Mouse (Mus musculus) gastrocnemius, postnatal 4 days (tissue): Measurements from ENCODE around the gene 4933402J07Rik. TPM values are rescaled to one million over a fixed set of nuclear protein-coding genes. Genes with fewer than 3 reads are reported as not detected.

Source experiments
- DNase-seq, 2 experiments: peaks; one replicate each; pipeline ENCODE4 v3.0.0; 2021 to 2022; ENCODE audit warnings: low spot score in 2 of 2, mixed read lengths in 2 of 2
- long read RNA-seq, 2 experiments: library from polyadenylated mRNA; stranded (forward); transcript quantifications; one replicate each; pipeline ENCODE4 v2.0.0; 2021
- total RNA-seq, 2 experiments: library from RNA; stranded (reverse); gene quantifications; 2 replicates each; pipeline ENCODE4 v1.2.3; 2021

Gene 4933402J07Rik
- not detected for total RNA-seq
- long read RNA-seq, experiment 1 = 0 reads
- long read RNA-seq, experiment 2 = 0 reads

DNA sequence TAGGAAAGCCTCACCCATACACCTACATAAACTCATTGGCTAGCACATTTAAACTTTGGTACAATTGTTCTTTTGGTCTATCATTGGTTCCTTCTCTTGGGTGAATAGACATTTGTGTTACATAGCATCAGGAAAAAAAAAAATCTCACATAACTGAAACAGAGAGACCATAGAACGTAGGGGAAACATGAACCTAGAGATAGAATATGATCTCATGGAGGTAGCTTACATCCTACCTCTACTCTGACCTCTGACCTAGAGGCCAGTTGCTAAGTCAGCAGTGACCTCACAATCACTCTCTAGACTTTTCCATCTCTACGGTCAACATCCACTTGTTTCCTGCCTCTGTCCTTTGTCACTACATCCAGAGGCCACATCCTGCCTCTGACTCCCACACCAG, at the start of gene 4933402J07Rik:
TSS of gene 4933402J07Rik (plus strand) at position 301 of the 400 bp plus-strand sequence.
- no peak for DNase-seq

DNA sequence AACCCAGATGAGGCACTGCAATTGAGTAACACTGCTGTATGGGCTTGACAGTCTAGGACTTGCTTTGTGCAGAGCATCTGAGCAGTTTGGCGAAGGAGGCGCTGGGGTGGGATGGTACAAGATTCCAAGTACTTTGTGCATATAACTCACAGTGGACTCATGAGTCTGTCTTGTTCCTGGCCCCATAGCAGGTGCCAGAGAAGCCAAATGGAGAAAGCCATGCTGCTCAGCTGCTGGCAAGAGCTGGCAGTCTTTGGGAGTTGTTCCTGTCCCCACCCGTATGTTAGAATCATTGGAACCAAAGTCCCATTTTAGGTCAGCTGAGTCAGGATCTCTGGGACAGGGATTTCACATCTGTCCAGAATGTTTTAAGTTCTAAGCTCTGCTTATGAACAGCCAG, 46.5 kb upstream of the 4933402J07Rik start:
- no peak for DNase-seq

DNA sequence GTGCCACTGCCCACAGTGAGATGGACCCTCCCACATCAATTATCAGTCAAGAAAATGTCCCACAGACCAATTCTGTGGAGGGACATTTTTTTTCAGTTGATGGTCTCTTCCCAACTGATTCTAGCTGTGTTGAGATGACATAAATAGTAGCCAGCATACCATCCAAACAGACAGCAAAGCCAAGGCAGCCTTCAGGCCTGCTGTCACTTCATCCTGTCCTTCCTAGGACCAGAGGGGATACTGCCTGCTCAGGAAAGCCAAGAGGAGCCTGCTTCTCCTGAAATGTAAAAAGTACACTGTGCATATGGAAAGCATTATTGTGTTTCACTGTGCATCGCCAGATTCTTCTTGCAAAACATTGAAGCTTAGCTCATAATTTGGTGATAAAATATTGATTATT, 38.6 kb upstream of the 4933402J07Rik start:
- DNase-seq = no peak

DNA sequence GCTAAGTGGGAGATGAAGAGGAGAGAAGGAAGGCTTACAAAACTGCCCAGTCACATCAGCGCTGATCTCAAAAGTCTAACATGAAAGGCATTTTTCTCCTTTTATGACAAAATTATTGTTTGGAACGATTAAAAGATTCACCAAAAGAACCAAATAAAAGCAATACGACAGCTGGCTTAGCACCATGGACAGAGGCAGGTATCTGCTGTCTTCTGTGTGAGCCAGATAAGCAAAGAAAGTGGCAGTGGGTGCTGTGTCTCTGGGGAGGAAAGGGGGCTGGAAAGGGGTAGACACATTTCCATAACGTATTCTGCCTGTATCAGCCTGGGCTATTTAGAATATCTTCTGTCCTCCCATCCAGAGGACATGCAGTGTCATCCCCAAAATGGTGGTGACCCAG, 32.5 kb upstream of the 4933402J07Rik start:
- DNase-seq = no peak

DNA sequence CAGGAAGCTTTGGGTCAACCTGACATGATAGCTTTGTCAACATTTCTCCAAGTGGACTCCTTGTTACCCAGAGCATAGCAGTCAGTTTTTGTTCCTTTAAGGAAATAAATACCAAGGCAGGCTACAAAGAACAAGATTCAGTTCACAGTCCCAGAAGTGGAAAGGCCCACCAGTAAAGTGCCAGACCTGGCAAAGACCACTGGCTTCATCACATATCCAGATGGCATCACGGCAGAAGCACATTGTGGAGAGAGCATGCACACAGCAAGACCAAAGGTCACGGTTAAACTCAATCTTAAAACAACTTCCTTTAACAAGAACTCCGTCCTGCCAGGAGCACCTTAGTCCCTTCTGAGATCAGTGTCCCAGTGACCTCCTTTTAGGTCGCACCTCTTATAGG, 30.2 kb upstream of the 4933402J07Rik start:
- DNase-seq = no peak

DNA sequence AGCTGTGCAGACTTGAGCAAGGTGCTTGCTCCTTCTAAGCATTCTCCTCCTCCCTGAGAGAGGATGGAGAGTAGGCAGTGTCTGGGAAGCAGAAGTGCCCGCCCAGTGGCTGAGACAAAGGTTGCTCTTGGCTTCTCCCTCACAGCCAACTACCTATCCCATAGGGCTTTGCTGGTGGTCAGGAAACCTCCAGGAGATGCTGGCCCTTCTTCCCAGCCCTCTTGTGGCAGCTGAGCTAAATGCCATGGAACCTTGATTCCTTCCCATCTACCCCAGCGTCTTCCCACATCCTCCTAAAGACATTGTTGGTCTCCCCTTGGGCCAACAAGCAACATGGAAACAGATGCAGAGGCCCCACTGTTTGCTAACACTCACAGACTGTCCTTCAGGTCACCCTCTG, 28.8 kb upstream of the 4933402J07Rik start:
- no peak for DNase-seq

DNA sequence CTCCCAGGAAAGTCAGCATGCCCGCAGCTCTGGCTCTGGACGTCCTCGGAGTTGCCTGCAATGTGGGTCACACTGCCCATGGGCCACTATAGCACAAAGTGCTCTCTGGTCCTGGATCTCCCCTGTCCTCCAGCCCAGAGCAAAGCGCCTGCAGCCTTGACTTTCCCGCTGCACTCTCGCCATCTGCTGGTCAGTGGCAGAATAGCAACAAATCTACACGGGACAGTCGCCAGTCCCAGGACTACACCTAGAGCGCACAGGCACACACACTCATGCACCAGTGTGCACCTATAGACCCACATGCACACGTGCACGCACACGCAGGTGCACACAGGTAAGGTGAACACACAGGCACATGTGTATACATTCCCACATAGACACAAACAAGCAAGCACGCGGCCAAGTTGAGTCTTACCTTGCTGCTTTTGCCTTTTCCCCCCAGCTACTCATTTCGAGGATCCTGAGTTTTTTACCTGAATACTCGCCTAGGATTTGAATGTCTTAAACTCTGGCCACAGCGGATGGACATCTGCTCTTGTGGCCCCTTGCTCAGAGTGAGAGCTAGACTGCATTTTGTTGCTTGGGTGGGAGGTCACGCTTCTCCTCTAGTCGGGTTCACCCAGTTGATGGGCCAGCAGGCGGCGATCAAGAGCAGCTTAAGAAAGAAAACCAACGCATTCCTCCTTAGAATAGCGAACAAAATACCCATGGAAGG, 26.9 kb upstream of the 4933402J07Rik start:
- DNase-seq = peak; percentile 63 to 75

DNA sequence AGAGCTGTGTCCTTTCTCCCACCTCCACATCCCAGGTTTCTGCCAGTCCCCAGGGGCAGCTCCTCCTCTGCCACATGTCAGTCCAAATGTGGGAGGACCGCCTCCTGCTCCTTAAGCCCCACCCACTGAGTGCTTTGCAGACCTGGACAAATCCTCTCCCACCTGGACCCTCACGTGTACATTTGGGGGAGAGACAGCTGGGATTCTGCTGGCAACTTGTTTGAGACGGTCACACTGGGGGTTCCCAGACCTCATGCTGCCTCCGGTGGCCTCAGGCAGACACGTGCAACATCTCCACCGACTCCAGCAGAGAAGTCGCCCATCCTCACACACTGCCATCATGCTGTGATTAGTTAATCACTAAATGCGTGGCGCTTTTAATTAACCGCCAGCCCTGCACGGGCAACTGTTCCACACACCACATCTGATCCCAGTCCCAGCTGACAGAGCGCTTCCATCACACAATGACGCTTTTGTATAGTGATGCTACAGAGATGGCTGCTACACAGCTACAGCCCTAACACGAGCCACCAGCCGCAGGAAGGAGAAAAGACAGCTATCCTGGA, 23.7 kb upstream of the 4933402J07Rik start:
- DNase-seq = no peak

DNA sequence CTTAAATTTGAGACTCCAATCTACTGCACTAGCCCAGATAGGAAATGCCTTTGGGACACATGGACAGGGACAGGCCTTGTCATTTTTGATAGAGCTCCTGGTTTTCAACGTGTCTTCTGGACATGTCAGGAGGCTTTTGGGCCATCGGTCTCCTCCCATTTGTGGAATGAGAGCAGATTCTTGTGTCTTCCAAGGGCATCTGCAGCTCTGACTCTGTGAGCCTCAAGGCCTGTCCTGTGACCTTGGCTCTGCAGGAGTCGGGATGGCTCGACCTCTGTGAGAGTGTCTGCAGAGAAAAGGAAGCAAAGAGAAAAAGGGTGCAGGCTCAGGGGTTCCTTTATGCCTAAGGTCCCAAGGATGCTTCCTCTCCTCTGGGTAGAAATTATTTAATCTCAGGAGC, 13.8 kb upstream of the 4933402J07Rik start:
- no peak for DNase-seq

DNA sequence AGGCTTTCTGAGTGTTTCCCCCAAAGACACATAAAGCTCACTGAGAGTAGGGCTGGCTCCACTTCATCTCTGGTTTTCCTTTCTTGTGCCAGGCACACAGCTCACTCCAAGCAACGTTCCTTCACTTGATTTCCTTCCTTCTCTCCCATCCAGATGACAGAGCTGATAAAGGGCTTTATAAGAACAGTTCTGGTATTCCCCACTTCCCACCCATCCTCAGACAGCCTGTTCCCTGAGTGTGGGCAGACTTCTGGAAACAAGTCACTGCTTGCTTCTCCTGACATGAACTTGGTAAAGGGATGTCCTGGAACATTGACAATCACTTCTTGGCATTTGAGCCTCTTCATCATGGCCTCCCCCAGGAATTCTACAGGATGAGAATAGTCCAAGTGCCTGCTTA, 10.9 kb upstream of the 4933402J07Rik start:
- DNase-seq = no peak

DNA sequence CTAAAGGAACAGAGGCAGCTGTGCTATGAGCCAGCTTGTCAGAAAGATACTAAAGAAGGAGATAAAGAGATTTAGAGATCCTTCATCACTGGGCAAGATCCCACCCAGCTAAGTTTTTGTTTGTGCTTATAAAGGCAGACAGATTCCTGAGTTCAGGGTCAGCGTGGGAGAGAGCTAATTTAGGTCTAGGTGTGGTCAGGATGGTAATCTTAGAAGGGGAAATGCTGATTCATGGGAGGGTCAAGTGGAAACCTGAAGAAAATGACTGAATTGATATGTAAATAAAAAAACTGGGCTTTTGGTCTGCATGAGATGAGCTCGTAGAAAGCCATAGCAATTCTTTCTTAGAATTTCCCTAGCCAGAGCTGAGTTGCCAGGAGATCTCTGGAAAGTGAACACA, 2.9 kb upstream of the 4933402J07Rik start:
- DNase-seq = no peak

DNA sequence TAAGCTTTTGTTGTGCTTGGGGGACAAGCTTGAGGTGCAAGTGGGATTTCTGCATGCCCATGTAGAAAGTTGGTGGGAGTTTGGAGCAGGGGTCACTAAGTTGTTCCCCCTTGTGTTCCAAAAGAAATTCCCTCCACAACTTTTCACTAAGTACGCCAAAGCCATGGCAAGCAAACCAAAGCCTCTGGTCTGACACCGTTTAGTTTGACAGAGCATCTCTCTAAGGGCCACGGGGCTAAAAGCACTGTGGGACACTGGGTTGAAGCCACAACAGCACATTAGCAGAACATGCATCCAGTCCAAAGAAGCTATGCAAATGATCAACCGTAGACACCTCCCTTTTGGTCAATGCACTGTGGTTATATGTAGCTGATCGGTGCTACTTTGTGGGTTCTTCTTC, 5.5 kb downstream of the 4933402J07Rik start:
- no peak for DNase-seq

DNA sequence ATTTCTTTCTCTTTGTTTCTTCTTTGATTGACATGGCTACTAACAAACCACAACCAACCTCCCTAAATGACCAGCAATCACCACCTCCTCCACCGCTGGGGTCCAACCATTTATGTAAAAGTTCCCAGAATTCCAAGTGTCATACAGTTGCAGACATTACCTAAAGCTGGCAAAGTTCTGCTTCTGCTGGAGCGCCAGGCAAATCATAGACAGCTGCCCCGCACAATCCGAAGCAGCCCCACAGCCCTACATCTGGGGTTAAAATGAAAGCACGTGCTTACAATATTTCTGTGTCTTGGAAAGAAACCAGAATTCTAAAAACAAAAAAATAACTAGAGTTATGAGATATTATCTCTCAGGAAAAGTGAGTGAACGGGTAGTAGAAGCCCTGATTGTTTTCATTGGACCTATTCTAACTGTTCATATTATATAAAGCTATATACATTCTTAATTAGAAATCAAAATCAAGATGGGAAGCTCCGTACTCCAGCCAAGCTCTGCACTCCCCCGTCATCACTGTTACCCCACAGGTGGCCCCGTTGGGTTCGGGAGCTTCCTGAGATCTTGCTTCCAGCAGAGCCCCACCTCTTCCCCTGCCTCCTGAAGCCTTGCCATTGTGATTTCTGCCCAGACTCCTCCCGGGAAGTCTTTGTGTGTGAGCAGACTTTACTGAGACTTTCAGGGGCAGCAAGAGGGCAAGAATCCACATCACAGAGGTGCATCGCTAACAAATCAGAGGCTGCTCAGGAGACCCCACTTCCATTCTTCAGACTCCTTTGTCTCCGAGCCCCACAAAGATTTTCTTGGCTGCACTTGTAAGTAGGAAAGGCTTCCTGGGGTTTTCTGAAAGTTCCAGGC, 6.3 kb downstream of the 4933402J07Rik start:
- DNase-seq = peak in 1 of 2 experiments; percentile 28

DNA sequence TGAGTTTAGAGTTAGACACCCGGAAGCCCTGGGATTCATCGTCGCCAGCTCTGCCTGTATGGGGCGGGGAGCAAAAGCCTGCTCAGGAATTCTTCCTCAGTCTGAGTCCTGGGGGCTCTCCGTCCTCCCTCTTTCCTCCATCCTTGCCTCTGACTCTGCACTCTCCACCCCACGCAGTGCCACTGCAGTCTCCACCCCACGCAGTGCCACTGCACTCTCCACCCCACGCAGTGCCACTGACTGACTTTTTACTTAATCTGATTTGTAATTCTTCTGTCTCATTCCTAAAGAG, 6.9 kb downstream of the 4933402J07Rik start:
- DNase-seq = no peak

DNA sequence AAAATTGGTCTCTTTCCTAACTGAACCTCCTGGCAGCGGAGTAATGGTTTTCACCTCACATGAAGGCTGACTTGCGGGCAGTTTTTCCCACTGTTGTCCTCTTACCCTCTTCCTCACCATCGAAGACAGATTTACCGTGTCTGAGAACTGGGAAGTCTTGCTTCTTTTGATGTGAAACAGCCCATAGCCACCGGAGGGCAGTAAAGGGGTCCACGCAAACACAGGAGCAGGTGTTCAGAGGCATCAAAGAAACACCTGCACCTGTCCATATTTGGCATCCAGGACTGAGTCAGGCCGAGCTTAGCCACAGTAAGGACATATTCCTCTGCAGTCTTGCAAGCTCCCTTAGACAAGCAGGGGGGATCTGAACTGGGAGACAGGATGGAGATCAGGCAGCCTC, 7.2 kb downstream of the 4933402J07Rik start:
- no peak for DNase-seq

DNA sequence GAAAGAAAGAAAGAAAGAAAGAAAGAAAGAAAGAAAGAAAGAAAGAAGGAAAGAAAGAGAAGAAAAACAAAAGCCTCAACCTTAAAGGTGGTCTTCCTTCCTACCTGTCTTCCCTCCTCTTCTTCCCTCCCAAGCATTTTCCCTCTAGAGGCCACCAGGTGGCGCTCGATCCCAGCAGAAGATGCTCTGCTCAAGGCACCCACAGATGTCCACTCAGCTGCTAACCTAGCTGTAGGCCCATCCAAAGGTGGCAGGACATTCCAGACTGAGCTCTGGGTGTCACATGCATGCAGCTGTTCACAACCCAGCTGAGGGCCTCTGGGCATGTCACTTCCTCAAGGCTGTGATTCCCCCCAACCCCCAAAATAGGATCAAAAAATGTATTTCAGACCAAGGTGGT, 30.6 kb downstream of the 4933402J07Rik start:
- peak; percentile 29 to 54 for DNase-seq

DNA sequence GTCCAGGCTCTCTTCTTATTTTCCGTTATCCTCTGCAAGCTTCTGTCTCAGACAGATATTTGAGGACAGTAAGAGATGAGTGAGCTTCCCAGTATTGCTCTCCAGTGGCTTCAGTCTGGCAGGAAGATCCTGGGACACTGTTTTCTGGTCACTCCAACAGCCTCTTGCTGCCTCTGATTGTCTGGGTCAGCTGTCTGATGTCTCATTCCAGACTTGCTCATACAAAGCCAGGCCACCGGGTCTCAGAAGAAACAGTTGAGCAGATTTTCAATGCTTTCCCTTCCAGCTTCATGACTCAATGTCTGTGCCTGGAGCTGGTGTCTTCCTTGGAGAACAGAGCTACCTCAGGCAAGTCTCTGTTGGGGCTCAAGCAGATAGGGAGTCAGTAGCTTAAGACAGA, 39.1 kb downstream of the 4933402J07Rik start:
- DNase-seq = no peak

DNA sequence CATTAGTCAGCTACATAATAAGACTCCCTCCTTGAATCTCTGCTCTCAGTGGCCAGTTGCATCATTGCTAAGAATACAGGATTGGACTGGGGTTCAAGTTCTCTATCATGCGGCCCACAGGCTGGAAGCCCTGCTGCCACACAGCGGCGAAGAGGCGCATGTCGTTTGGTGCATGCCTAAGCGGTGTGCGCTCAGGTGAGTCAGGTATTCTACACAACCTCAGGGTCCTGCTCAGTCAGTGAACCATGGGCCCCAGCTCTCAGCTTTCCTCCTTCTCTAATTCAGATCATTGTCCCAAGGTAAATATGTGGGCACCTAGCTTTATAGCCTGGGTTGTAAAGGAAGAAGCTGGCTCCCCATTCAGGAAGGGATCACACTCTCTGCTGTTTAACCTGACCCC, 45.5 kb downstream of the 4933402J07Rik start:
- no peak for DNase-seq

DNA sequence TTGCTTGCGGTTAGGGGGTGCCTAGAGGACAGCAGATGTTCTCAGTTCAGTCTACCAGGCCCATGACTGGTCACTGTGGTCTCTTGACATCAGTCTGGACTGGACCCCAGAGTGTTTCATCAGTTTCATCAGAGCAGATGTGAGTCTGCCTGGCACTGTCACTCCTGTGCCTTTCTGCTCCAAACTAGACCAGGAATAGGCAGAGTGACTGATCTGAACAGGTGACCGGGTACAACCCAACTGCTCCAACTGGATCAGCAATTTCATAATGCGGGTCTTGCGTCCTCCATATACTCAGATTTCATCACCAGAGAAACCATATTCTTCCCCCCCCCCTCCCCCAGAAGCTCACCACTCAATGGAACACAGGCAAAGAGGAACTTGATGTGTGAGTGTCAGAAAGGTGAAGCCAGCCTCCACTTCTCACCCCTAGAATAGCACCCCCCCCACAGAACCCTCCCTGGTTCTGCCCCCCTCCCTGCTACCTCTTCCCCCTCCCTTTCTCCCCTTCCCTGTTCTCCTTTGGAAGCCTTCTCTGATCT, 46.1 kb downstream of the 4933402J07Rik start:
- DNase-seq = no peak

DNA sequence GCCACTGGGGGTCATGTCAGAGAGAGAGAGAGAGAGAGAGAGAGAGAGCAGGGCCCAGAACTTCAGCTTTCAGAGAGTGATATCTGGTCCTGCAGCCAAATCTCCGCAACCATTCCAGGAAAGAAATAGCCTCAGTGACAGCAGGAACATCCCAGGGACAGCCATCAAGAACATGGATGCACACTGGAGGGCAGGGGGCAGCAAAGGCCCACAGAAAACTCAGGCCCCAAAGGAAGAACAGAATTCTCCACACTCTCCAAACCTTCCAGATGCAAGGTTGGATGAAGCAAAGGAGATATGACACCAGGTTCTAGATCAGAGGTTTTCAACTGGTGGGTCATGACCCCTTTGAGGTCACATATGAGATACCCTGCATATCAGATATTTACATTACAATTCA, 50.0 kb downstream of the 4933402J07Rik start:
- DNase-seq = no peak

DNA sequence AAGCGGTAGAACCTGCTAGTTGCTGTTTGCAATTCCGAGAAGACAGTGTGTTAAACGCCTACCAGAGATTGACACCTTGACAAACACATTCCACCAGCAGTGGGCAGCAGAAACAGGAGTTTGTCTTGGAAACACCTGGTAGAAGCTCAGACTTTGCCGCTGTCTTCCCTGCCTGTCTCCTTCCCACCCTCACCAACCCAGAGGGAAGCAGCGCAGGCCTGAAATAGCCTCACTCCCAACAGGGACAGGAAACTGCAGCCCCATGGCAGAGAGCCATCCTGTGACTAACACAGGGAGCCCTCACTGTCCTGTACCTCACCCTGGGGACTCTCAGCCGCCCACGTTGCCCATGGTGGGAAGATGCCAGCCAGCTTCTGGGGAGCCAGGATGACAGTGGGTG, 55.5 kb downstream of the 4933402J07Rik start:
- no peak for DNase-seq

DNA sequence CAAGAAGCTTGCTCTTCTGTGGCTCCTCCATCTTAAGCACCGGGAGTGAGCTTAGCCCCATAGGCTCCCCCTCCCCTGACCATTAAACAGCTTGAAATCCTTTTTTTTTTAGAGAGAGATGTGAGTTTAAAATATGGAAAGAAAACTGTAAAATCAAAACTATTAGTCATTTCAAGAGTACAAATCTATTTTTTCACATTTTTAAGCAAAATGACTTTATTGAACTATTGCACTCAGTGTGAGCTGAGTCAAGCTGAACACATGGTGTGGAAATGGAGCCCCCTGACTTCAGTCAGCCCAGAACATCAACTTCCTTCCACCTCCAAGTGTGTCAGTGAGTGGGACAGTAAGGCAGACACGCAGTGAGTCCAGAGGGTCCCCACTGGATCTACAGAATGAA, 55.9 kb downstream of the 4933402J07Rik start:
- DNase-seq = no peak
